Mouse (Mus musculus) ES-Bruce4 (cell line): ENCODE data around the gene Igflr1. TPM values are rescaled to one million over a fixed set of nuclear protein-coding genes. Genes with fewer than 3 reads are reported as not detected.
A peak's percentile ranks its signal among the peaks of the same experiment; 100 is the strongest.

Experiments
- H3K27ac ChIP-seq: 2 replicates; pipeline ENCODE4 v1.5.1; 2012; ENCODE audit warnings: low read length, inconsistent platforms; ENCODE audit not compliant: insufficient read depth
- H3K27me3 ChIP-seq: 2 replicates; pipeline ENCODE4 v1.6.1; 2012; ENCODE audit warnings: mild to moderate bottlenecking, low read length, inconsistent platforms; ENCODE audit not compliant: control insufficient read depth, poor library complexity, insufficient read depth, severe bottlenecking
- H3K36me3 ChIP-seq: 2 replicates; pipeline ENCODE4 v1.6.1; 2012; ENCODE audit warnings: inconsistent platforms, mild to moderate bottlenecking, low read length, moderate library complexity; ENCODE audit not compliant: control insufficient read depth, poor library complexity, insufficient read depth, severe bottlenecking
- H3K4me1 ChIP-seq: one replicate; pipeline ENCODE4 v1.8.1; 2011; ENCODE audit warnings: low read length; ENCODE audit not compliant: control insufficient read depth, insufficient read depth
- H3K4me3 ChIP-seq: 2 replicates; pipeline ENCODE4 v1.5.1; 2011; ENCODE audit warnings: low read depth, mild to moderate bottlenecking, low read length
- H3K9ac ChIP-seq: 2 replicates; pipeline ENCODE4 v1.6.1; 2012; ENCODE audit warnings: low read depth, mild to moderate bottlenecking, inconsistent platforms; ENCODE audit not compliant: poor library complexity, severe bottlenecking
- H3K9me3 ChIP-seq: replicated peaks from 2 replicates; pipeline ENCODE4 v1.6.1; 2012; ENCODE audit warnings: mild to moderate bottlenecking, low read length, inconsistent platforms; ENCODE audit not compliant: control insufficient read depth, poor library complexity, insufficient read depth, severe bottlenecking
- CTCF ChIP-seq: IDR thresholded peaks from one replicate; pipeline ENCODE4 v1.8.1; 2011; ENCODE audit warnings: low read depth, low read length
- EP300 ChIP-seq: IDR thresholded peaks from 2 replicates; pipeline ENCODE4 v1.6.1; 2011; ENCODE audit warnings: low read depth, low read length; ENCODE audit not compliant: insufficient read depth
- POLR2A ChIP-seq: IDR thresholded peaks from one replicate; pipeline ENCODE4 v1.8.1; 2011; ENCODE audit warnings: low read length; ENCODE audit not compliant: insufficient read depth
- polyA plus RNA-seq: library from polyadenylated mRNA; stranded (reverse); fragments of >200 nt; gene quantifications from 2 replicates; pipeline ENCODE4 v1.2.4, GENCODE M21; 2011; ENCODE audit warnings: low read depth; ENCODE audit not compliant: missing spikeins, insufficient read depth, insufficient read length

The Igflr1 gene
- polyA plus RNA-seq, 1 experiment = 0.72 TPM

GRCm38 (mm10) chr7:30563906-30564280 is 1.3 kb upstream of the Igflr1 start:
- TF ChIP-seq EP300 = no peak
- H3K9me3 ChIP-seq = no peaks in the 10 kb centered on the region
- H3K36me3 ChIP-seq = no peaks in the 10 kb centered on the region; the same call in 1 of the 2 replicates
- H3K27ac ChIP-seq = no peak overlapping the region
- H3K9ac ChIP-seq = peak overlapping the region; percentile 93
- H3K27me3 ChIP-seq = no peaks in the 10 kb centered on the region
- peak overlapping the region; percentile 47 for H3K4me3 ChIP-seq
- H3K4me1 ChIP-seq = no peaks in the 10 kb centered on the region

- Histone ChIP-seq H3K27ac (no peak overlapping the region), H3K4me1 (no peaks in the 10 kb centered on the region), H3K27me3 (no peaks in the 10 kb centered on the region), H3K9ac (no peak overlapping the region), H3K9me3 (no peaks in the 10 kb centered on the region), H3K4me3 (no peak overlapping the region), H3K36me3 (peaks cover 15% of the 10 kb centered on the region)
- no peak for TF ChIP-seq CTCF
- TF ChIP-seq EP300 = no peak
- TF ChIP-seq POLR2A = no peak
Observed at GRCm38 (mm10) chr7:30566033-30566432, 806 bp downstream of the Igflr1 start.

GRCm38 (mm10) chr7:30567555-30567954 is 2.3 kb downstream of the Igflr1 start:
- no peaks in the 10 kb centered on the region for H3K4me1 ChIP-seq
- H3K27me3 ChIP-seq = no peaks in the 10 kb centered on the region
- peaks cover 21% of the 10 kb centered on the region for H3K36me3 ChIP-seq
- H3K27ac ChIP-seq = no peak overlapping the region
- H3K9ac ChIP-seq = no peak overlapping the region
- TF ChIP-seq EP300 (no peak), CTCF (no peak), POLR2A (no peak)
- H3K4me3 ChIP-seq = no peak overlapping the region
- H3K9me3 ChIP-seq = no peaks in the 10 kb centered on the region

GRCm38 (mm10) chr7:30572389-30572788 is 7.2 kb downstream of the Igflr1 start:
- Histone ChIP-seq H3K9me3 (no peaks in the 10 kb centered on the region), H3K27me3 (no peaks in the 10 kb centered on the region), H3K27ac (no peak overlapping the region), H3K9ac (no peak overlapping the region), H3K36me3 (peaks cover 69% of the 10 kb centered on the region), H3K4me3 (no peak overlapping the region), H3K4me1 (no peaks in the 10 kb centered on the region)
- no peak for TF ChIP-seq POLR2A
- no peak for TF ChIP-seq CTCF
- TF ChIP-seq EP300 = no peak

GRCm38 (mm10) chr7:30572969-30573368 is 7.7 kb downstream of the Igflr1 start:
- TF ChIP-seq POLR2A (no peak), EP300 (no peak), CTCF (no peak)
- Histone ChIP-seq H3K9ac (no peak overlapping the region), H3K27ac (no peak overlapping the region), H3K4me3 (no peak overlapping the region), H3K4me1 (no peaks in the 10 kb centered on the region), H3K36me3 (peaks cover 74% of the 10 kb centered on the region), H3K9me3 (no peaks in the 10 kb centered on the region), H3K27me3 (no peaks in the 10 kb centered on the region)

GRCm38 (mm10) chr7:30579950-30580349 is 14.7 kb downstream of the Igflr1 start:
- H3K9ac ChIP-seq = no peak overlapping the region
- no peak for TF ChIP-seq POLR2A
- no peak for TF ChIP-seq EP300
- no peak for TF ChIP-seq CTCF
- no peaks in the 10 kb centered on the region for H3K4me1 ChIP-seq
- no peaks in the 10 kb centered on the region for H3K9me3 ChIP-seq
- no peak overlapping the region for H3K4me3 ChIP-seq
- no peak overlapping the region for H3K27ac ChIP-seq
- no peaks in the 10 kb centered on the region for H3K27me3 ChIP-seq
- H3K36me3 ChIP-seq = peaks cover 82% of the 10 kb centered on the region
